Mouse (Mus musculus): ENCODE results near the gene Clybl. TPM values are rescaled to one million over a fixed set of nuclear protein-coding genes. Genes with fewer than 3 reads are reported as not detected.

Gene Clybl
- total RNA-seq (2021) = 100 to 1,000 TPM; 113 to 122 TPM

GRCm38 (mm10) chr14:122181078-122181814 is at the start of gene Clybl:
Gene Clybl, plus strand, starts transcription at chr14:122181704.
- intact Hi-C loops (cut with DNase I) = no loop called here
- DNase-seq = peak; percentile 98 to 99

- no peak for DNase-seq
- intact Hi-C loops (cut with DNase I) = no loop called here
Measured at GRCm38 (mm10) chr14:122136368-122136928, 45.1 kb upstream of the Clybl start.

- no peak for DNase-seq
- intact Hi-C loops (cut with DNase I) = no loop called here
Measured at GRCm38 (mm10) chr14:122137234-122137633, 44.3 kb upstream of the Clybl start.

- intact Hi-C loops (cut with DNase I) = no loop called here
- DNase-seq = no peak
Measured at GRCm38 (mm10) chr14:122140126-122140525, 41.4 kb upstream of the Clybl start.

- no peak for DNase-seq
- intact Hi-C loops (cut with DNase I) = no loop called here
Measured at GRCm38 (mm10) chr14:122143585-122144269, 37.8 kb upstream of the Clybl start.

- no peak for DNase-seq
- intact Hi-C loops (cut with DNase I) = no loop called here
Measured at GRCm38 (mm10) chr14:122145374-122145773, 36.1 kb upstream of the Clybl start.

- intact Hi-C loops (cut with DNase I) = no loop called here
- no peak for DNase-seq
Measured at GRCm38 (mm10) chr14:122150616-122151015, 30.9 kb upstream of the Clybl start.

- DNase-seq = no peak
- intact Hi-C loops (cut with DNase I) = loop anchor here (5.0 kb wide), 1 partner anchor 50 kb away; no protein-coding TSS in a partner anchor
Measured at GRCm38 (mm10) chr14:122157738-122158137, 23.8 kb upstream of the Clybl start.

GRCm38 (mm10) chr14:122160916-122161315 is 20.6 kb upstream of the Clybl start:
- DNase-seq = no peak
- intact Hi-C loops (cut with DNase I) = no loop called here

- no peak for DNase-seq
- intact Hi-C loops (cut with DNase I) = no loop called here
Measured at GRCm38 (mm10) chr14:122168912-122169311, 12.6 kb upstream of the Clybl start.

- intact Hi-C loops (cut with DNase I) = no loop called here
Measured at GRCm38 (mm10) chr14:122170202-122170781, 11.2 kb upstream of the Clybl start.

GRCm38 (mm10) chr14:122171031-122171430 is 10.5 kb upstream of the Clybl start:
- intact Hi-C loops (cut with DNase I) = no loop called here
- no peak for DNase-seq

More at GRCm38 (mm10) chr14:122170202-122170781, 11.2 kb upstream of the Clybl start:
- no peak for DNase-seq

- intact Hi-C loops (cut with DNase I) = no loop called here
Measured at GRCm38 (mm10) chr14:122176263-122176798, 5.2 kb upstream of the Clybl start.

GRCm38 (mm10) chr14:122179262-122179661 is 2.2 kb upstream of the Clybl start:
- peak; percentile 15 to 28 for DNase-seq
- intact Hi-C loops (cut with DNase I) = no loop called here

More at GRCm38 (mm10) chr14:122176263-122176798, 5.2 kb upstream of the Clybl start:
- no peak for DNase-seq

GRCm38 (mm10) chr14:122181815-122182157 is 282 bp downstream of the Clybl start:
- intact Hi-C loops (cut with DNase I) = no loop called here
- no peak for DNase-seq

- intact Hi-C loops (cut with DNase I) = no loop called here
- no peak for DNase-seq
Measured at GRCm38 (mm10) chr14:122182220-122182619, 716 bp downstream of the Clybl start.

GRCm38 (mm10) chr14:122183974-122184373 is 2.5 kb downstream of the Clybl start:
- DNase-seq = no peak
- intact Hi-C loops (cut with DNase I) = no loop called here

GRCm38 (mm10) chr14:122188250-122188649 is 6.7 kb downstream of the Clybl start:
- DNase-seq = no peak
- intact Hi-C loops (cut with DNase I) = no loop called here

- intact Hi-C loops (cut with DNase I) = loop anchor here (10.0 kb wide), 1 partner anchor 685 kb away; no protein-coding TSS in a partner anchor
- DNase-seq = no peak
Measured at GRCm38 (mm10) chr14:122189901-122190300, 8.4 kb downstream of the Clybl start.

GRCm38 (mm10) chr14:122190527-122190926 is 9.0 kb downstream of the Clybl start:
- intact Hi-C loops (cut with DNase I) = loop anchor here (10.0 kb wide), 1 partner anchor 684 kb away; no protein-coding TSS in a partner anchor

More at GRCm38 (mm10) chr14:122190527-122190926, 9.0 kb downstream of the Clybl start:
- no peak for DNase-seq

Data from heart, postnatal 36 days (tissue).